Mouse (Mus musculus): ENCODE measurements at regions not wholly inside any gene's neighbourhood (a gene's known extent, or its start where the extent isn't known, plus 50 kb on each side); places are given as distances from the start of the nearest gene placed in this dataset.

DNA sequence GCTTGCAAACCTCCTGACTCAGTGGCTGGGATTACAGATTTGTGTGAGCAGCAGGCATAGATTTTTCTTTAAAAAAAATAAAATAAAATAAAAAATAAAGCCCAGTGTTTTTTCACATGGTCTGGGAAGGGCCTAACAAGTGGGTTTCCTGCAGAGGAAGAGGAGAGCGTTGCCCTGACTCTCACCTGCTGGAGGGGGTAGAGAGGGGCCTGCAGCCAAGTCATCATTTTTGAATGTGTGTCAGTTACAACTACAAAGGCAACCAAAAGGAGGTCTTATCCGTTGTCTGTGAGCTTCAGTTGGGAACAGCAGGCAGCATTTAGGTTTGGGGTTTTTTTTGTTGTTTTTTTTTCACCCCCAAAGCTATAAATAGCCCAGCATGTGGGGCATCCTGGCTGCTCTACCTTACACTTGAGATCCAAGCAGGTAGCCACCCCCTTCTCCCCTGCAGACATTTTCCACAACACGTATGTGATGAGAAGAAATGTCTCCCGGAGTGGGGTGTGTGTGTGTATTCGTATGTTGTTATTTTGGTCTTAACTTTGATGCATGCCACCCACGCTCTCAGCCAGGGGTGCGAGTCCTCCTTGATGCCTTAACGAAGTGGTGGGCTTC lies 285.7 kb upstream of the 4930412O13Rik start:
- no peak for DNase-seq

GRCm38 (mm10) chr2:9596135-9596534 lies 284.9 kb upstream of the 4930412O13Rik start:
- no peak for DNase-seq

GRCm38 (mm10) chr2:9604984-9605383 lies 276.1 kb upstream of the 4930412O13Rik start:
- DNase-seq, result no peak

DNA sequence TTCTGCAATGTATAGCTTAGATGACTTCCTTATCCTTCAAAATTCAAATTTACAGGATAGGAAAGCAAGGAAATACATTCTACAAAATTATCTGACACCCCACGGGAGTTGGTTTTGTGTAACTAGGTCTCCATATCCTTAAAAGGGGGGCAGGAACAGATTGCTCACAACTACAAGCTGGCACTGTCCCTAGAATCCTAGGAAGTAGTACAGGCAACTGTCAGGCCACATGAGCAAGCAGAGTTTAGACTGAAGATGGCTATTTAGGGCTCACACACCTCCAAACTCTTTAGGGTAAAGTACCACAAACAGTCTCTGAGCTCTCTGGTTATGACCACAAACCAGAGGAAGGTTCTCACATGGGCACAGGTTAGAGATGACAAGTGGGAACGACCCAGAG lies 273.5 kb upstream of the 4930412O13Rik start:
- DNase-seq, result no peak

DNA sequence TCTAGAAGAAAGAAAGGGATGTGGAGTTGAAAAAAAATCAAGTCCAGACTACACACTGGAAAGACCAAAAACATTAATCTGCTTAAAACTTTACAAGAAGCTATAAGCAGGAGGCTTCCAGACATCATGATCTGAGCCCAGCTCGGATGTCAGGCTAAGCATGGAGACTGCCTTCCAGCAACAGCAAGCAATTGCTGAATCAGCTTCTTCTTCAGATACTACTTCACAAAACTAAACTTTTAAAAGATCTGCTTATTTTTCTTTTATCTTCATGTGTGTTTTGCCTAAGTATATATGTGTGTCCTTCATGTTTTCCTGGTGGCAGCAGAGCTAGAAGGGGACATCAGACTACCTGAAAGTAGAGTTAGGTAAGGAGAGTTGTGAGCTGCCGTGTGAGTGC lies 266.6 kb upstream of the 4930412O13Rik start:
- DNase-seq, result no peak

- DNase-seq, result no peak
These were observed 264.8 kb upstream of the 4930412O13Rik start for GRCm38 (mm10) chr2:9616292-9616691.

DNA sequence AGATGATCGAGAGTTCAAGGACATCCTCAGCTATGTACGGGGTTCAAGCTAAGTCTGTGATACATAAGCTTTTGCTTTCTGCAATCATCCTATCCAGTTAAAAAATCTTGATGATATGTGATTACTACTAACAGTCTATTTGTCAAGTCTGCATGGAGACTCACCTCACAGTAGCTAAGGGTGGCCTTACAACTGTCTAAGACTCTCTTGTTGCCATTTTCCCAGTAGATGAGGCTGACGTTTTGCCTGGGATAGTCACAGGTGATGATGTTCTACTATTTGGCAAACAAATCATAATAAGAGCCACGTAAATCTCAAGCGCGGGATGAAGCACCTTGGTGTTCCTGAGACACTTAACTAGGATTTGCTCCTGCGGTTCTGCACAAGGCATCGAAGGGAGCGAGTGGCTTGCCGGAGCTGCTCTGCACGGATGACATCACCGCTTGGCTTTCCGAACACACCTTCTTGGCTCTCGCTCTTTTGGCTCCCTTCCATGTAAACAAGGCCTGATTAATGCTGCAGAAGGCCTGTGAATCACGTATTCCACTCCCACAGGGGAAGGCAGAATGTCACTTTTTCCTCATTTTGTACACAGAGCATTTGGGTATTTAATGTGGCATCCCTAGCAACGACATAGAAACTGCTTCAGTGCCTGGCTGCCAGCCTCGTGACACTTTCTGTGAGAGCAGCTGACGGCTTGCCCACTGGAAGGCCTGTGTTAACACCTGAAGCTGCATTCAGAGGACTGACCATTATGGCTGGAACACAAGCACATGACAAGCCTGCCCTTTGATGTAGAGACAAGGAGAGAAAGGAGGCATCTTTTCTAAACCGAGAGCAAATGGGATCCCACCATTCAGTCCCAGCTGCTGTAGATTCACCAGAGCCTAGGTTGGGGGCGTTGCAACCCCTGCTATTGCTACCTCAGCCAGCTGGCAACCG lies 260.5 kb upstream of the 4930412O13Rik start:
- peak; percentile 72 for DNase-seq

- no peak for DNase-seq
These were observed 257.4 kb upstream of the 4930412O13Rik start for GRCm38 (mm10) chr2:9623702-9624101.

DNA sequence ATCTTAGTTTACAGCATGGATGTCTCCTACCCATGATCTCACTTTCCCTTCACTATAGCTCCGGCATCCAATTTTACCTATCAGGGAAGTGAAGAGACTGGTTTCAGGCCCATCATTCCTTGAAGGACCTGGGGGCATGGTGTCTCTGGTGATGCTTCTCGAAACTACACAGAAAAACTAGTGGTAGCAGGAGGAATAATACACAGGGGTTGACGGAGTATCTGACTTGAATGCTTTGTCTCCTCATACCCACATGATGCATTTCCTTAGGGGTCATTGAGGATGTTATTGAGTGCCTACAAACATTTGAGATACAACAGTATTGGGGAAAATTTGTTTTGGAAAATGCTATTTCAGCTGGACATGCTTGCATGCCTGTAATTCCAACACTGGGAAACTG lies 253.0 kb upstream of the 4930412O13Rik start:
- DNase-seq, result no peak

- DNase-seq, result no peak
These were observed 248.2 kb upstream of the 4930412O13Rik start for GRCm38 (mm10) chr2:9632719-9633446.

DNA sequence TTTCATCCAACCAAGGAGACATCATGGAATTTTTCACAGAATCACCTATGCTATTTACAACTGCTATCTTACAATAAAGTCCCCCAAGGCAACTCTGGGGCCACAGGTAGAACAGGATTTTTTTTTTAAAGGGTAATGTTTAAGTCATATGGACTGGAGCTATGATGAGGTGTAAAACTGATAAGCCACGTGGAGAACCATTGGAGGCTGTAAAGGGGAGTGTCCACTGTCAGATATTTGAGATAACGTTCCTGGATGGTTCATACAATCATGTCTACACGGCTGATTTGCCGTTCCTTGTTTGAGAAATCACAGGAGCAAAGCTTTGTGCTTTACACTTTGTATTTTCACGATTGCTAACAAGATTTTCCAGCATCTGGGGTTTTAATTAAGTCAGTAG lies 241.8 kb upstream of the 4930412O13Rik start:
- DNase-seq, result no peak

DNA sequence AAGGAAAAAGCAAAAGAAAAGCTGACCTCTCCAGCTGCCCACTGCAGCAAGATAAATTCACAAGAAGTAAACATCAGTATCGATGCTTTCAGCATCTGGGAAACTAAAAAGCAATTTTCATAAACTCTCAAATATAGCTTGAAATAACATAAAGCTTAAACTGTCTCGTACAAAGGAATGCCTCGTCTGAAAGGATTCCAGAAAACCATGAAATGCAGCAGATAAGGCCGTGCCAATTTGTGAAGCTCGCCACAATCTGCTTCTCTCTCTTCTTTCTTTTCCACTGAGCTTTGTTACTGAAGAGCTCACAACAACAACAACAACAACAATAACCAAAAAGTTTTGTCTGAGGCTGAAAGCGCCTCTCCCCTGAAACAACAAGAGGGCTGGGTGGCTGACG lies 239.4 kb upstream of the 4930412O13Rik start:
- DNase-seq, result no peak

- no peak for DNase-seq
These were observed 238.6 kb upstream of the 4930412O13Rik start for GRCm38 (mm10) chr2:9642411-9642810.

GRCm38 (mm10) chr2:9646466-9646865 lies 234.6 kb upstream of the 4930412O13Rik start:
- no peak for DNase-seq

DNA sequence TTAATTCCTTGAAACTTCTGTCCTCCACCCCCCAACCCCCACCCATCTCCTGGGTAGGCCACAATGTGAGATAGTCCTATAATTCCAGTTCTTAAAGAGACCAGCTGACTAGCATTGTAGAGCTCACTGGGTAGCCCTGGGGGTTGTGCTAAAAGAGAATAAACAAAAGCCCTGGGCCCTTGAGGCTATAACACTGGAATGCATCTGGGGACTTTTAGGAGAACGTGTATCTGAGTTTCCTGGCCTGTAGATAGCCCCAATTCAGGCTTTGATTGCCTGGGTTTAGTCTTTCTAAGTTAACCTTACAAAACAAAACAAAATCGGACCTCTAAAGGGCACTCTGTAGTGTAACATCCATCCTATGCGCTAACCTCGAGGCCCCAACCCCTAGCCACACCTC lies 234.1 kb upstream of the 4930412O13Rik start:
- no peak for DNase-seq

DNA sequence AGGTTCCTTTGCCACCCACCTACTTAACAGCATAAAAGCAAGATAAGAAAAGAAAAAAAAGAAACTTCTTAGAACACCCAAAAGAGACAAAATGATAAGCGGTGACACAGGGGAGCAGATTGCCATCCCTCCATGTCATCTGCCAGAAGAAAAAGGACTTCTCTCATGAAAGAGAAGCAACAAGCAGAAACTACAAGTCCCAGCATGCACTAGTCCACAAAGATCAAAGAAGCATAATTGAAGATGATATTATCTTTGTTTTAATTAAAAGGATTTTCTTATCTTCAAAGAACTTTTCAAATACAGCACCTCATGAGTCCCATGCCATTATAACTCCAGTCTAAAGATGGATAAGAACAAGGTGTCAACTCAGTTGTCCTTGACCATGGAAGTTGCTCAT lies 231.0 kb upstream of the 4930412O13Rik start:
- no peak for DNase-seq

- no peak for DNase-seq
These were observed 222.2 kb upstream of the 4930412O13Rik start for GRCm38 (mm10) chr2:9658880-9659279.

GRCm38 (mm10) chr2:9669621-9670020 lies 211.4 kb upstream of the 4930412O13Rik start:
- DNase-seq, result no peak

GRCm38 (mm10) chr2:9681691-9682152 lies 199.3 kb upstream of the 4930412O13Rik start:
- DNase-seq, result no peak

- no peak for DNase-seq
These were observed 197.3 kb upstream of the 4930412O13Rik start for GRCm38 (mm10) chr2:9683673-9684210.

- no peak for DNase-seq
These were observed 192.9 kb upstream of the 4930412O13Rik start for GRCm38 (mm10) chr2:9688176-9688575.

DNA sequence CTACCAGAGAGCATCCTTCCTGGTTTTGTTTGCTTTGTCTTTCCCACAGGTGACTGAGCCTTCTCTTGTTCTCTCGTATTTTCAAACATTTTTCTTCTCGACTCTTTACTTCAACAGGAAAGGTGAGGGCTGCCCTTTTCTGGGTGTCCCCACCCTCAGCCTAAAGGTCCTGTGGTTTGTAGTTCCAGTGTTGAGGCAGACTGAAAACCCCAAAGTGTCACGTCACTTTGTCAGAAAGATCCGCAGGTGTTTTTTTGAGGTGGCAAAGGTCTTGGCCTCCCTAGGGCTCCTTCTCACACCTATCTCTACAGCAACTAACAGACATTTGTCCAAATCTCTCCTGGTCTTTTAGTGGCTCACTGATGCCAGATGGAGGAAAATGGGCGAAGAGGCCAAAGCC lies 191.5 kb upstream of the 4930412O13Rik start:
- no peak for DNase-seq

DNA sequence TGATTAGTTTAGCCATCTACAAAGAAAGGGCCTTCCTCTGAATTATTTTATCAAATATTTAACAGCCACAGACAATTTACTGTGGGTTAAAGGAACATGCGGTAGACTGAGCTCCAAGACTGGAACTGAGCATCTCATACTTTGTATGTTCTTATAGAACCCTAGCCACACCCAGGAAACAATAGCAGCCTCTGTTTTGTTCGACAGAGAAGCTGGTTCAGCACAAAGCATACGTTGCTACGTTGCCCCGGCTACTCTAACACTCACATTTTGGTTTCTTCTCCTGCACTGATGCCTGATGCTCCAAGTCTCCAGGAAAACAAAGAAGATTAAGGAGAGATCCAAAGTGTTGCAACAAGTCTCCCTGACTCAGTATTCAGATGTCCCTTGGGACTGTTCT lies 189.5 kb upstream of the 4930412O13Rik start:
- no peak for DNase-seq
